Mouse (Mus musculus) heart, postnatal 0 days (tissue): ENCODE data around the gene Aldh1b1.

ENCODE experiments used
- CTCF ChIP-seq: IDR thresholded peaks from 2 replicates; pipeline ENCODE4 v1.5.1; 2016; ENCODE audit warnings: antibody characterized with exemption, control low read depth, low read depth
- EP300 ChIP-seq: IDR thresholded peaks from 2 replicates; pipeline ENCODE4 v1.6.1; 2016; ENCODE audit warnings: antibody characterized with exemption, low read depth

GRCm38 (mm10) chr4:45790018-45790417 is 8.8 kb upstream of the Aldh1b1 start:
- TF ChIP-seq CTCF: no peak
- no peak for TF ChIP-seq EP300
